Mouse (Mus musculus): ENCODE results near the gene Smg7. TPM values are rescaled to one million over a fixed set of nuclear protein-coding genes. Genes with fewer than 3 reads are reported as not detected.
A peak's percentile ranks its signal among the peaks of the same experiment; 100 is the strongest.

The Smg7 gene
- total RNA-seq, 2 experiments from 2014 or later, result 42.2 to 43.1 TPM

- DNase-seq, result no peak
These were observed 62.1 kb downstream of the Smg7 start for GRCm38 (mm10) chr1:152840343-152840742.

- peak in 1 of 2 experiments; percentile 18 for DNase-seq
These were observed 63.6 kb downstream of the Smg7 start for GRCm38 (mm10) chr1:152838841-152839240.

GRCm38 (mm10) chr1:152838026-152838702, 64.3 kb downstream of the Smg7 start:
- no peak for DNase-seq

GRCm38 (mm10) chr1:152835061-152835460, 67.4 kb downstream of the Smg7 start:
- DNase-seq, result no peak

GRCm38 (mm10) chr1:152832316-152832715, 70.1 kb downstream of the Smg7 start:
- no peak for DNase-seq

GRCm38 (mm10) chr1:152831619-152832018, 70.8 kb downstream of the Smg7 start:
- DNase-seq, result no peak

GRCm38 (mm10) chr1:152831003-152831402, 71.4 kb downstream of the Smg7 start:
- no peak for DNase-seq

GRCm38 (mm10) chr1:152830054-152830453, 72.4 kb downstream of the Smg7 start:
- no peak for DNase-seq

- DNase-seq, result no peak
These were observed 73.7 kb downstream of the Smg7 start for GRCm38 (mm10) chr1:152828637-152829355.

- DNase-seq, result no peak
These were observed 74.3 kb downstream of the Smg7 start for GRCm38 (mm10) chr1:152828168-152828567.

GRCm38 (mm10) chr1:152826446-152826845, 76.0 kb downstream of the Smg7 start:
- DNase-seq, result no peak

GRCm38 (mm10) chr1:152824206-152824605, 78.2 kb downstream of the Smg7 start:
- DNase-seq, result no peak

GRCm38 (mm10) chr1:152821746-152822145, 80.7 kb downstream of the Smg7 start:
- DNase-seq, result no peak

GRCm38 (mm10) chr1:152820911-152821695, 81.3 kb downstream of the Smg7 start:
- no peak for DNase-seq

- DNase-seq, result no peak
These were observed 82.9 kb downstream of the Smg7 start for GRCm38 (mm10) chr1:152819558-152819957.

- peak; percentile 53 to 80 for DNase-seq
These were observed 84.7 kb downstream of the Smg7 start for GRCm38 (mm10) chr1:152817794-152818193.

- no peak for DNase-seq
These were observed 85.2 kb downstream of the Smg7 start for GRCm38 (mm10) chr1:152817027-152817769.

GRCm38 (mm10) chr1:152815265-152815701, 87.2 kb downstream of the Smg7 start:
- peak in 1 of 2 experiments; percentile 28 for DNase-seq

- DNase-seq, result no peak
These were observed 91.7 kb downstream of the Smg7 start for GRCm38 (mm10) chr1:152810533-152811439.

- peak; percentile 37 to 76 for DNase-seq
These were observed 92.7 kb downstream of the Smg7 start for GRCm38 (mm10) chr1:152809541-152810252.

GRCm38 (mm10) chr1:152808392-152808680, 94.1 kb downstream of the Smg7 start:
- no peak for DNase-seq
